Mouse (Mus musculus) megakaryocyte, embryonic 14.5 days (primary cell): Measurements from ENCODE around the gene Chuk. TPM values are rescaled to one million over a fixed set of nuclear protein-coding genes. Genes with fewer than 3 reads are reported as not detected.

ENCODE experiments used
- H3K27me3 ChIP-seq: replicated peaks from 2 replicates; pipeline ENCODE3; 2012; ENCODE audit warnings: inconsistent platforms
- H3K36me3 ChIP-seq: replicated peaks from 2 replicates; pipeline ENCODE3; 2012; ENCODE audit warnings: low read length, inconsistent platforms, mixed read lengths
- H3K4me1 ChIP-seq: 2 replicates; pipeline ENCODE4 v1.6.1; 2012; ENCODE audit warnings: inconsistent platforms
- H3K4me3 ChIP-seq: replicated peaks from 2 replicates; pipeline ENCODE3; 2012; ENCODE audit warnings: moderate library complexity, mild to moderate bottlenecking, inconsistent platforms
- H3K9me3 ChIP-seq: 2 replicates; pipeline ENCODE4 v1.6.1; 2012; ENCODE audit warnings: inconsistent platforms
- FLI1 ChIP-seq: IDR thresholded peaks from 2 replicates; pipeline ENCODE4 v1.6.1; 2012; ENCODE audit warnings: low read length, inconsistent platforms, mixed read lengths
- GATA1 ChIP-seq: IDR thresholded peaks from 3 replicates; pipeline ENCODE4 v1.6.1; 2012; ENCODE audit warnings: mixed read lengths, low read length, inconsistent platforms, borderline replicate concordance
- polyA plus RNA-seq: library from polyadenylated mRNA; stranded (reverse); fragments of >175 nt; gene quantifications from 2 replicates; pipeline ENCODE4 v1.2.3, GENCODE M21; 2012; ENCODE audit warnings: low replicate concordance; ENCODE audit not compliant: insufficient read depth

Chuk gene
- polyA plus RNA-seq, 1 experiment, result 4.9 TPM

DNA sequence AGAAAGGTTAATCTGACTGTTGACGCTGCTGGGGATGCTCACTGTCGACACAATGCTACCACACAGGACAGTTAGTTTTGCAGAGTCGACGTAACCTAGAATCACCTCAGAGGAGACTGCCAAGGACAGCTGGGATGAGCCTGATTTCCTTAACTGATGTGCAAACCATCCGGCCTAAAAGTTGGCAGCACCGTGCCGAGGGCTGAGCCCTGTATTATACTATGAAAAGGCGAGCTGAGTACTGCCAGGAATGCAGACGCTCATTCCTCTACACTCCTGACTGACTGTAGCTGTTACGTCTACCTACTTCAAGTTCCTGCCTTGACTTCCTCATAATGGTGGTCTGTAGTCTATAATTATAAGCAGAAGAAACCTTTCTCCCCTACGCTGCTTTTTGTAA is 32.3 kb downstream of the Chuk start:
- peaks cover 87% of the 10 kb centered on the region for H3K36me3 ChIP-seq

GRCm38 (mm10) chr19:44071166-44071565 is 36.1 kb downstream of the Chuk start:
- no peaks in the 10 kb centered on the region for H3K9me3 ChIP-seq
- no peak for TF ChIP-seq FLI1
- no peak for TF ChIP-seq GATA1
- no peak overlapping the region for H3K4me3 ChIP-seq
- H3K27me3 ChIP-seq, result no peaks in the 10 kb centered on the region
- peaks cover 62% of the 10 kb centered on the region for H3K36me3 ChIP-seq
- peaks cover 47% of the 10 kb centered on the region for H3K4me1 ChIP-seq

More for the DNA sequence above, 32.3 kb downstream of the Chuk start:
- no peaks in the 10 kb centered on the region for H3K9me3 ChIP-seq
- no peaks in the 10 kb centered on the region for H3K27me3 ChIP-seq
- peaks cover 41% of the 10 kb centered on the region for H3K4me1 ChIP-seq
- no peak overlapping the region for H3K4me3 ChIP-seq
- TF ChIP-seq GATA1 (no peak), FLI1 (no peak)

DNA sequence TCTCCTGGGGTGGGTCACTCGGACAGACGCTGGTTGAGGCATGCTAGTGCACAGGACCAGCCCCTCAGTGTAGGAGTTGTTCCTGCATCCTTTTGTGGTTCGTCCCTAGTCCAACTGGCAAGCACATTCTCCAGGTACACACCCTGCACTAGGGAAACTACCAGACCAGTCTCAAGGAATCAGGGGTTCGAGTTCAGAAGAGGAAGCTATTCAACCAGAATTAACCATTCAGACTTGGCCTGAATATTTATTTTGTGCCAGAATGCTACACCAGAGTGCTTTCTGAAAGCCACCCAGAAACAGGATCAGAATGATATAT is 37.4 kb downstream of the Chuk start:
- Histone ChIP-seq H3K4me3 (peak overlapping the region; percentile 98), H3K4me1 (peaks cover 45% of the 10 kb centered on the region), H3K9me3 (no peaks in the 10 kb centered on the region), H3K36me3 (peaks cover 55% of the 10 kb centered on the region), H3K27me3 (no peaks in the 10 kb centered on the region)
- TF ChIP-seq FLI1 (no peak), GATA1 (no peak)

- Histone ChIP-seq H3K27me3 (no peaks in the 10 kb centered on the region), H3K36me3 (peaks cover 57% of the 10 kb centered on the region), H3K4me3 (peak within 1 kb of the TSS; percentile 98), H3K9me3 (no peaks in the 10 kb centered on the region), H3K4me1 (peaks cover 42% of the 10 kb centered on the region)
- no peak for TF ChIP-seq FLI1
- no peak for TF ChIP-seq GATA1
These were observed 38.0 kb downstream of the Chuk start, which contains the start of gene Erlin1 for GRCm38 (mm10) chr19:44069121-44069913. TSS of gene Erlin1 (minus strand) at chr19:44069785.

- peak overlapping the region; percentile 98 for H3K4me3 ChIP-seq
- no peaks in the 10 kb centered on the region for H3K27me3 ChIP-seq
- peaks cover 39% of the 10 kb centered on the region for H3K4me1 ChIP-seq
- TF ChIP-seq FLI1 (no peak), GATA1 (no peak)
- no peaks in the 10 kb centered on the region for H3K9me3 ChIP-seq
- H3K36me3 ChIP-seq, result peaks cover 54% of the 10 kb centered on the region
These were observed 39.0 kb downstream of the Chuk start for GRCm38 (mm10) chr19:44068232-44068631.

- no peaks in the 10 kb centered on the region for H3K27me3 ChIP-seq
- no peak for TF ChIP-seq GATA1
- no peak for TF ChIP-seq FLI1
- peaks cover 39% of the 10 kb centered on the region for H3K4me1 ChIP-seq
- no peaks in the 10 kb centered on the region for H3K9me3 ChIP-seq
- peaks cover 52% of the 10 kb centered on the region for H3K36me3 ChIP-seq
- H3K4me3 ChIP-seq, result peak overlapping the region; percentile 3
These were observed 39.8 kb downstream of the Chuk start for GRCm38 (mm10) chr19:44067323-44068049.

DNA sequence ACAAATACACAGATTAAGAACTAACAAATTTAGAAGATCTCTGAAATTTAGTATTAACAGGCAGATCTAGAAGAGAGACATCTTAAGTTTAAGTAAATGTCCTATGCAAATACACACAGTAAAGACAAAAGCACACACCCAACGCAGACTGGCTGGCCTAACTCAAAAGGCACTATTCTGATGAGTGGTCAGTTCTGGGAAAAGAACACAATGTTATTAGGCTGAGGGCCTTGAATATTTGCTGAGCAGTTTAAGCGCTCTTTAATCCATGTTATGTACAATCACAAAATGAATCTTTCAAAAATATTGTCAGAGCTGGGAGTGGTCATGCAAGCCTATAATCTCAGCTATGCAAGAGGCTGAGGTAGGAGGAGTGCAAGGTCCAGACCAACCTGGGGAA is 42.5 kb downstream of the Chuk start:
- H3K9me3 ChIP-seq, result no peaks in the 10 kb centered on the region
- no peaks in the 10 kb centered on the region for H3K27me3 ChIP-seq
- H3K4me1 ChIP-seq, result peaks cover 24% of the 10 kb centered on the region
- peaks cover 62% of the 10 kb centered on the region for H3K36me3 ChIP-seq
- no peak for TF ChIP-seq GATA1
- H3K4me3 ChIP-seq, result no peak overlapping the region

DNA sequence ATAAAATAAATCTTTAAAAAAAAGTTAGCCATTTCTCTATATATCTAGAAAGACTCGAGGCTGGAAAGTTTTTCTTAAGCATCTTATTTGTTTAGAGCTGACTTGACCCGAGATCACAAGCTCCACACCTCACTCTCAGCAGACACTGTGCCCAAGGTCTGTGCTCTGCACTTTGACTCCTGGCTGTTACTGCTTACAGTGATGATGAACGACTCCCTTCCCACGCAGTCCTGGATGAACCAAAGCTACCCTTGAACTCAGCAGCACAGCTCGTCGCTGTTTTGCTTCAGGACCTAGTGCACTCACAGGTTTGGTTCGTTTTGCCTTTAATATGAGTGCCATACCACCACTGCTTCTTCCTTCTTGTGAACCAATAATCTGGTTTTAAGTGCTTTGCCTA is 43.5 kb downstream of the Chuk start:
- Histone ChIP-seq H3K27me3 (no peaks in the 10 kb centered on the region), H3K4me1 (peaks cover 16% of the 10 kb centered on the region), H3K9me3 (no peaks in the 10 kb centered on the region), H3K36me3 (peaks cover 72% of the 10 kb centered on the region), H3K4me3 (no peak overlapping the region)
- TF ChIP-seq GATA1 (no peak), FLI1 (no peak)

GRCm38 (mm10) chr19:44060226-44060625 is 47.1 kb downstream of the Chuk start:
- H3K36me3 ChIP-seq, result peaks cover 88% of the 10 kb centered on the region
- TF ChIP-seq GATA1, result no peak
- TF ChIP-seq FLI1, result no peak
- no peaks in the 10 kb centered on the region for H3K27me3 ChIP-seq
- no peaks in the 10 kb centered on the region for H3K9me3 ChIP-seq
- no peaks in the 10 kb centered on the region for H3K4me1 ChIP-seq
- no peak overlapping the region for H3K4me3 ChIP-seq

DNA sequence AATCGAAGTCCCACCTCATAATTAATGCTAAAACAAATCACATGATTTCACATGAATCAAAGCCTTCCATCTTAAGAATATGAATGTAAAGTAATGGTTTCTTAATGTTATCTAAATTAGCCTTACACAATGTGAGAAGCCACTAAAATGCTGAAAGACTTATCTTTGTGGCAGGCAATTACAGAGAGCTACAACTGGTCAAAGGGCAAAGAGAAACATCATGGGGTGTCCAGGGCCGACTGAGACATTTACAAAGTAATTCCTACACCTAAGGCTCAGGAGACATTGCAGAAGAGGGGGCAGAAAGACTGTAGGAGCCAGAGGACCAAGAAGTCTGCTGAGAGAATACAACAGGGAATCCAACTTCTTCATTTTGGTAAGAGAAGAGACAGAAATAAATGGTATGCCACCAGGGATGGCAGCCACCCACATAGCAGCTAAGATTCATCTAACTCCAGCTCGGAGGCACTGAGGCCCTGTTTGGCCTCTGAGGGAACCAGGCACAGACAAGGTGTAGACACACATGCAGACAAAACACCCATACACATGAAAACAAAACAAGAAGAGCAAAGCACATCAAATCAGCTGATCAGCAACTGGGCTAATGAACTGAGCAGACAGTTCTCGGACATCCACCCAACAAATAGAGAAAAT is 52.0 kb downstream of the Chuk start:
- Histone ChIP-seq H3K27me3 (no peaks in the 10 kb centered on the region), H3K36me3 (peaks cover 67% of the 10 kb centered on the region), H3K4me1 (no peaks in the 10 kb centered on the region), H3K9me3 (no peaks in the 10 kb centered on the region), H3K4me3 (no peak overlapping the region)
- TF ChIP-seq GATA1, result no peak
